Mouse (Mus musculus) G1E (cell line): Measurements from ENCODE around the gene D430041D05Rik.

Experiments
- CTCF ChIP-seq: IDR thresholded peaks from 2 replicates; pipeline ENCODE4 v1.5.1; 2012; ENCODE audit warnings: low read depth, low read length, inconsistent platforms, mixed read lengths
- GATA1 ChIP-seq: IDR thresholded peaks from 2 replicates; pipeline ENCODE4 v1.6.1; 2012; ENCODE audit warnings: borderline replicate concordance, low read length, inconsistent platforms, mixed read lengths
- POLR2AphosphoS5 ChIP-seq: IDR thresholded peaks from 2 replicates; pipeline ENCODE4 v1.6.1; 2012; ENCODE audit warnings: low read depth, low read length, inconsistent platforms; ENCODE audit not compliant: insufficient replicate concordance
- TAL1 ChIP-seq: conservative IDR thresholded peaks from 2 replicates; pipeline ENCODE4 v1.6.1; 2012; ENCODE audit warnings: low read depth, low read length, inconsistent platforms, mixed read lengths

- no peak for TF ChIP-seq CTCF
- TF ChIP-seq POLR2AphosphoS5: no peak
- TF ChIP-seq GATA1: no peak
- no peak for TF ChIP-seq TAL1
These were observed 149.7 kb downstream of the D430041D05Rik start for GRCm38 (mm10) chr2:104260920-104261740.
